Mouse (Mus musculus) intestine, postnatal 0 days (tissue): ENCODE data around the gene Coq10a. TPM values are rescaled to one million over a fixed set of nuclear protein-coding genes. Genes with fewer than 3 reads are reported as not detected.

ENCODE experiments used
- ATAC-seq: fragments of 200-750 bp; cut with Nextera tagmentation; 2 replicates; pipeline ENCODE4 v1.8.0; 2017; ENCODE audit warnings: mild to moderate bottlenecking, moderate TSS enrichment, moderate library complexity
- H3K27ac ChIP-seq: fragments of 300-500 bp; sonication (generic); 2 replicates; pipeline ENCODE4 v1.5.1; 2014; ENCODE audit warnings: mild to moderate bottlenecking, low read depth, low read length, moderate library complexity
- H3K27me3 ChIP-seq: fragments of 300-500 bp; sonication (generic); replicated peaks from 2 replicates; pipeline ENCODE4 v1.6.1; 2014; ENCODE audit warnings: low read length, mixed read lengths; ENCODE audit not compliant: control insufficient read depth, insufficient read depth
- H3K36me3 ChIP-seq: fragments of 300-500 bp; sonication (generic); 2 replicates; pipeline ENCODE4 v1.6.1; 2014; ENCODE audit warnings: mild to moderate bottlenecking, moderate library complexity; ENCODE audit not compliant: control insufficient read depth, insufficient read depth
- H3K4me1 ChIP-seq: fragments of 300-500 bp; sonication (generic); replicated peaks from 2 replicates; pipeline ENCODE4 v1.6.1; 2014; ENCODE audit warnings: antibody characterized with exemption, low read length, mixed read lengths; ENCODE audit not compliant: control insufficient read depth, insufficient read depth
- H3K4me2 ChIP-seq: fragments of 300-500 bp; sonication (generic); replicated peaks from 2 replicates; pipeline ENCODE4 v1.6.1; 2014; ENCODE audit warnings: low read depth, mild to moderate bottlenecking, moderate library complexity
- H3K4me3 ChIP-seq: fragments of 300-500 bp; sonication (generic); 2 replicates; pipeline ENCODE4 v1.5.1; 2014; ENCODE audit warnings: low read depth, low read length
- H3K9ac ChIP-seq: fragments of 300-500 bp; sonication (generic); 2 replicates; pipeline ENCODE4 v1.6.1; 2014; ENCODE audit warnings: mild to moderate bottlenecking, low read depth, low read length
- H3K9me3 ChIP-seq: fragments of 300-500 bp; sonication (generic); 2 replicates; pipeline ENCODE4 v1.6.1; 2016; ENCODE audit warnings: mixed run types; ENCODE audit not compliant: control insufficient read depth
- CTCF ChIP-seq: sonication (generic); IDR thresholded peaks from 2 replicates; pipeline ENCODE4 v1.5.1; 2016; ENCODE audit warnings: low read depth, mild to moderate bottlenecking, control low read depth, antibody characterized with exemption, moderate library complexity
- WGBS: fragments of 180-500 bp; shearing (Covaris S2); extraction: QIAGEN DNeasy Blood & Tissue Kit; methylation state at CpG from one replicate; pipeline ENCODE4 v1.1.7; 2014; 5-methylcytosine and 5-hydroxymethylcytosine counted together
- microRNA-seq: library from miRNA; unstranded; fragments of <30 nt; microRNA quantifications from one replicate; pipeline ENCODE4, GENCODE M21; 2016
- polyA plus RNA-seq: library from polyadenylated mRNA; unstranded; fragments of >200 nt; fragmentation: Nextera tagmentation; extraction: Ambion mirVana; gene quantifications from 2 replicates; pipeline ENCODE4 v1.2.1, GENCODE M21; 2015

The Coq10a gene
- polyA plus RNA-seq, 1 experiment from 2014 or later = 22.3 TPM

DNA sequence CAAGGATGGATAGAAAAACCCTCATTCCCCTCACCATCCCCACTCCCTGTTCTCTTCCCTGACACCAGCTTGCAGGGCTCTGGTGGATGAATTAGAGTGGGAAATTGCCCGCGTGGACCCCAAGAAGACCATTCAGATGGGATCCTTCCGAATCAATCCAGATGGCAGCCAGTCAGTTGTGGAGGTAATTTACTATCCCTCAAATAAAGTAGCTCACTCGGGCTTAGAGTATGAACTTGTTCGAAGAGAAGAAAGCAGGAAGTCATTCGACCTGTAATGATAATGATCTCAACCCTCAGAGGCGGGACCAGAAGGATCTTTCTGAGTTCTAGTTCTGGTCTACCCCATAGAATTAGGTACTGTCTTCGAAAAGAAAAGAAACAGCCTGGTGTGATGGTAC lies 45.3 kb downstream of the Coq10a start:
- Histone ChIP-seq H3K9me3 (no peaks in the 10 kb centered on the region), H3K27me3 (no peaks in the 10 kb centered on the region), H3K4me3 (peak overlapping the region; percentile 86), H3K36me3 (peaks cover 47% of the 10 kb centered on the region), H3K4me1 (peaks cover 6% of the 10 kb centered on the region; the same call in 1 of the 2 replicates), H3K4me2 (peak overlapping the region; percentile 77), H3K9ac (peak overlapping the region; percentile 99), H3K27ac (peak overlapping the region; percentile 93)
- TF ChIP-seq CTCF = no peak
- 48% methylated on average over 8 of the region's 8 CpGs for WGBS
- no peak for ATAC-seq

- peak within 1 kb of the TSS; percentile 99 for H3K9ac ChIP-seq
- no peak for TF ChIP-seq CTCF
- H3K27ac ChIP-seq = peak within 1 kb of the TSS; percentile 93
- no peaks in the 10 kb centered on the region for H3K27me3 ChIP-seq
- H3K4me2 ChIP-seq = peak within 1 kb of the TSS; percentile 77
- no peaks in the 10 kb centered on the region for H3K9me3 ChIP-seq
- H3K4me1 ChIP-seq = peaks cover 6% of the 10 kb centered on the region; the same call in 1 of the 2 replicates
- ATAC-seq = peak; percentile 90
- peak within 1 kb of the TSS; percentile 86 for H3K4me3 ChIP-seq
- peaks cover 51% of the 10 kb centered on the region for H3K36me3 ChIP-seq
- WGBS = under 1% methylated on average over 40 of the region's 40 CpGs
Measured at GRCm38 (mm10) chr10:128322141-128323108, 46.4 kb downstream of the Coq10a start, which contains the start of gene Cnpy2. Cnpy2 (plus strand) TSS chr10:128322459.

- WGBS = 34% methylated on average over 12 of the region's 12 CpGs
- Histone ChIP-seq H3K27me3 (no peaks in the 10 kb centered on the region), H3K4me1 (peaks cover 6% of the 10 kb centered on the region; the same call in 1 of the 2 replicates), H3K4me3 (peak overlapping the region; percentile 86), H3K27ac (no peak overlapping the region), H3K4me2 (peak overlapping the region; percentile 77), H3K36me3 (peaks cover 51% of the 10 kb centered on the region), H3K9me3 (no peaks in the 10 kb centered on the region), H3K9ac (0 out of 2 replicates have a peak overlapping the region, but pooled peaks have one; percentile 22)
- ATAC-seq = no peak
- TF ChIP-seq CTCF = no peak
Measured at GRCm38 (mm10) chr10:128321641-128322040, 47.2 kb downstream of the Coq10a start.

GRCm38 (mm10) chr10:128315578-128315977 lies 53.2 kb downstream of the Coq10a start:
- H3K4me2 ChIP-seq = no peak overlapping the region
- H3K4me3 ChIP-seq = no peak overlapping the region
- H3K9me3 ChIP-seq = no peaks in the 10 kb centered on the region
- no peak for ATAC-seq
- H3K36me3 ChIP-seq = peaks cover 84% of the 10 kb centered on the region
- no peak for TF ChIP-seq CTCF
- H3K27me3 ChIP-seq = no peaks in the 10 kb centered on the region
- WGBS = 83% methylated on average over 8 of the region's 8 CpGs
- no peaks in the 10 kb centered on the region for H3K4me1 ChIP-seq
- H3K27ac ChIP-seq = no peak overlapping the region; the same call in 1 of the 2 replicates
- no peak overlapping the region for H3K9ac ChIP-seq

Small RNA genes within 50 kb of the gene (microRNA-seq; reads per million reads assigned to microRNA genes)
- gene Gm25361 (not detected), gene Gm26308 (not detected), gene Mir6914 (not detected), gene Mir6915 (not detected)

Other genes with a start within 250 kb of the Coq10a start
- gene Rbms2, start 188.7 kb downstream of the Coq10a start, polyA plus RNA-seq = 11.2 and 11.7 TPM in 2 replicates
- 0.37 and 0.42 TPM in 2 replicates for gene Gls2, start 174.5 kb downstream of the Coq10a start, polyA plus RNA-seq
- gene Spryd4, start 157.2 kb downstream of the Coq10a start, polyA plus RNA-seq = 22.9 and 23.2 TPM in 2 replicates
- not detected in 2 replicates for gene Mip, start 143.2 kb downstream of the Coq10a start, polyA plus RNA-seq
- gene Timeless, start 136.9 kb downstream of the Coq10a start, polyA plus RNA-seq = 8.6 and 10.6 TPM in 2 replicates
- gene Apon, start 114.9 kb downstream of the Coq10a start, polyA plus RNA-seq = not detected in 2 replicates
- 0.12 TPM in 2 replicates for gene Apof, start 100.3 kb downstream of the Coq10a start, polyA plus RNA-seq
- gene Stat2, start 98.4 kb downstream of the Coq10a start, polyA plus RNA-seq = 23.2 and 26.7 TPM in 2 replicates
- gene Il23a, start 70.2 kb downstream of the Coq10a start, polyA plus RNA-seq = 0.22 and 0.46 TPM in 2 replicates
- gene Pan2, start 65.7 kb downstream of the Coq10a start, polyA plus RNA-seq = 11.5 and 14.0 TPM in 2 replicates
- 254 and 273 TPM in 2 replicates for gene Cnpy2, start 46.5 kb downstream of the Coq10a start, polyA plus RNA-seq
- gene Cs, start 31.3 kb downstream of the Coq10a start, polyA plus RNA-seq = 248 and 266 TPM in 2 replicates
- gene Ankrd52, start 8.1 kb upstream of the Coq10a start, polyA plus RNA-seq = 4.0 and 4.9 TPM in 2 replicates
- 109 and 114 TPM in 2 replicates for gene Slc39a5, start 32.2 kb upstream of the Coq10a start, polyA plus RNA-seq
- 79.2 and 82.5 TPM in 2 replicates for gene Nabp2, start 42.5 kb upstream of the Coq10a start, polyA plus RNA-seq
- gene Rnf41, start 42.7 kb upstream of the Coq10a start, polyA plus RNA-seq = 29.1 and 33.1 TPM in 2 replicates
- gene Smarcc2, start 90.3 kb upstream of the Coq10a start, polyA plus RNA-seq = 31.1 and 31.6 TPM in 2 replicates
- gene Myl6, start 125.1 kb upstream of the Coq10a start, polyA plus RNA-seq = 2,493 and 2,543 TPM in 2 replicates
- 1.3 and 1.8 TPM in 2 replicates for gene Myl6b, start 129.7 kb upstream of the Coq10a start, polyA plus RNA-seq
- gene Esyt1, start 156.9 kb upstream of the Coq10a start, polyA plus RNA-seq = 11.7 and 12.5 TPM in 2 replicates
- 10.0 and 10.4 TPM in 2 replicates for gene Zc3h10, start 178.8 kb upstream of the Coq10a start, polyA plus RNA-seq
- 2,426 and 2,428 TPM in 2 replicates for gene Rpl41, start 180.3 kb upstream of the Coq10a start, polyA plus RNA-seq
- 65.3 and 66.8 TPM in 2 replicates for gene Pa2g4, start 197.0 kb upstream of the Coq10a start, polyA plus RNA-seq
- gene Erbb3, start 220.7 kb upstream of the Coq10a start, polyA plus RNA-seq = 22.3 and 23.8 TPM in 2 replicates